Mouse (Mus musculus): Measurements from ENCODE around the gene Cfap99.

- TF ChIP-seq CTCF (IDR thresholded peaks at IDR 0.05; ENCODE audit: low read depth, low read length), result no peak
- TF ChIP-seq POLR2A (IDR thresholded peaks at IDR 0.05; ENCODE audit: insufficient read depth, low read length), result peak; percentile 26
- TF ChIP-seq EP300 (IDR thresholded peaks at IDR 0.05; ENCODE audit: insufficient read depth, low read depth, low read length), result 0 out of 2 replicates have a peak, but pooled peaks have one; percentile 22
Observed at GRCm38 (mm10) chr5:34326875-34327576, 38.6 kb downstream of the Cfap99 start.
